Mouse (Mus musculus) cortical plate, adult 2 months (tissue): ENCODE results near the gene Olfr1417.

Experiments
- CTCF ChIP-seq: fragments of 200-500 bp; IDR thresholded peaks from 2 replicates; pipeline ENCODE4 v1.5.1; 2011; ENCODE audit warnings: mild to moderate bottlenecking, control low read depth, low read length; ENCODE audit not compliant: insufficient read depth; ENCODE audit errors: extremely low read depth
- POLR2A ChIP-seq: fragments of 200-500 bp; IDR thresholded peaks from 2 replicates; pipeline ENCODE4 v1.6.1; 2011; ENCODE audit warnings: mild to moderate bottlenecking, low read length, control low read depth; ENCODE audit not compliant: insufficient read depth; ENCODE audit errors: extremely low read depth

- TF ChIP-seq CTCF (no peak), POLR2A (no peak)
These were observed 50.1 kb downstream of the Olfr1417 start for GRCm38 (mm10) chr19:11788876-11789275.
